In genomic region chr8:103964293-103964918, GRCm38 (mm10) we compare ENCODE assay signal across 10 mouse cellular contexts.
DNase-seq lines count a peak whose midpoint lies in the region; ATAC-seq lines count a peak whose summit lies in the region.
"Had no signal": no experiment of that assay in that cellular context is flagged by ENCODE, and none has a peak within 500 bp of the region (broad histone marks: within the 10 kb centered on the region; RNA-seq: fewer than 3 reads in every experiment).

No protein-coding gene starts in this region.

- H3K4me3 ChIP-seq in liver, embryonic 11.5 days (ENCODE audit: low read depth, low read length), result no peak overlapping the region
- H3K4me3 ChIP-seq in embryonic facial prominence, embryonic 14.5 days (ENCODE audit: low read depth, low read length), result no peak overlapping the region
- no peak overlapping the region for H3K4me3 ChIP-seq in intestine, embryonic 15.5 days (replicated peaks)
- H3K4me3 ChIP-seq: layer of hippocampus, adult 2 months had no signal

- peak; percentile 19 for DNase-seq in gastrocnemius, postnatal 10 days
- DNase-seq in gastrocnemius, postnatal 25 days, result no peak
- DNase-seq in liver, result peak; percentile 9
- no peak for DNase-seq in liver, embryonic 11.5 days (ENCODE audit: low spot score)
- DNase-seq in embryonic facial prominence, embryonic 14.5 days (ENCODE audit: low spot score), result peak; percentile 84
- peak; percentile 53 for DNase-seq in lung, postnatal 14 days
- no peak for DNase-seq in thymus, adult 18-20 months

- no peak overlapping the region for H3K9ac ChIP-seq in liver, embryonic 11.5 days (ENCODE audit: low read depth, low read length)
- no peak overlapping the region for H3K9ac ChIP-seq in embryonic facial prominence, embryonic 14.5 days (ENCODE audit: low read depth, low read length)
- no peak overlapping the region for H3K9ac ChIP-seq in intestine, embryonic 15.5 days

- no peaks in the 10 kb centered on the region for H3K9me3 ChIP-seq in liver, embryonic 11.5 days (ENCODE audit: control insufficient read depth, low read length)
- no peaks in the 10 kb centered on the region for H3K9me3 ChIP-seq in embryonic facial prominence, embryonic 14.5 days (ENCODE audit: control insufficient read depth, low read length)
- no peaks in the 10 kb centered on the region for H3K9me3 ChIP-seq in intestine, embryonic 15.5 days

- H3K36me3 ChIP-seq in liver, embryonic 11.5 days (ENCODE audit: control insufficient read depth, insufficient read depth, low read length), result no peaks in the 10 kb centered on the region
- H3K36me3 ChIP-seq in embryonic facial prominence, embryonic 14.5 days (ENCODE audit: control insufficient read depth, insufficient read depth, low read length), result no peaks in the 10 kb centered on the region
- H3K36me3 ChIP-seq in intestine, embryonic 15.5 days, result no peaks in the 10 kb centered on the region

- no peak overlapping the region for H3K27ac ChIP-seq in liver, embryonic 11.5 days (ENCODE audit: low read depth, low read length)
- no peak overlapping the region for H3K27ac ChIP-seq in embryonic facial prominence, embryonic 14.5 days (replicated peaks; ENCODE audit: low read depth, low read length)
- H3K27ac ChIP-seq in intestine, embryonic 15.5 days, result no peak overlapping the region
- H3K27ac ChIP-seq: layer of hippocampus, adult 2 months had no signal

- H3K4me2 ChIP-seq in liver, embryonic 11.5 days, result no peak overlapping the region
- H3K4me2 ChIP-seq in embryonic facial prominence, embryonic 14.5 days (ENCODE audit: low read depth, low read length), result no peak overlapping the region
- no peak overlapping the region for H3K4me2 ChIP-seq in intestine, embryonic 15.5 days (replicated peaks)

- no peaks in the 10 kb centered on the region for H3K27me3 ChIP-seq in liver, embryonic 11.5 days (replicated peaks; ENCODE audit: control insufficient read depth, insufficient read depth, low read length)
- H3K27me3 ChIP-seq in embryonic facial prominence, embryonic 14.5 days (replicated peaks; ENCODE audit: control insufficient read depth, insufficient read depth, low read length), result no peaks in the 10 kb centered on the region
- no peaks in the 10 kb centered on the region for H3K27me3 ChIP-seq in intestine, embryonic 15.5 days (replicated peaks)
- H3K27me3 ChIP-seq: CH12.LX had no signal

- no peaks in the 10 kb centered on the region for H3K4me1 ChIP-seq in liver, embryonic 11.5 days (replicated peaks; ENCODE audit: control insufficient read depth, insufficient read depth, low read length)
- H3K4me1 ChIP-seq in embryonic facial prominence, embryonic 14.5 days (ENCODE audit: control insufficient read depth, insufficient read depth, low read length), result no peaks in the 10 kb centered on the region
- H3K4me1 ChIP-seq in intestine, embryonic 15.5 days (replicated peaks), result no peaks in the 10 kb centered on the region

- 70% methylated on average over 7 of the region's 7 CpGs for WGBS in liver, embryonic 11.5 days
- WGBS in embryonic facial prominence, embryonic 14.5 days, result 46% methylated on average over 7 of the region's 7 CpGs
- 40% methylated on average over 7 of the region's 7 CpGs for WGBS in intestine, embryonic 15.5 days

- no peak for ATAC-seq in liver, embryonic 11.5 days (replicated peaks; ENCODE audit: low FRiP score)
- peak; percentile 68 for ATAC-seq in embryonic facial prominence, embryonic 14.5 days (ENCODE audit: low read depth)
- no peak for ATAC-seq in intestine, embryonic 15.5 days

Comparison
In these comparisons a context has a peak if more than half of its experiments do, and no peak if none do; other contexts are left out.
1. DNase-seq: peak in gastrocnemius, postnatal 10 days (single experiment), liver (single experiment), embryonic facial prominence, embryonic 14.5 days (single experiment) and lung, postnatal 14 days (single experiment); none in gastrocnemius, postnatal 25 days (single experiment), liver, embryonic 11.5 days (single experiment) and thymus, adult 18-20 months (0 of 2).